Mouse (Mus musculus): ENCODE results near the gene Pilra. TPM values are rescaled to one million over a fixed set of nuclear protein-coding genes. Genes with fewer than 3 reads are reported as not detected.

Gene Pilra
- total and polyA plus RNA-seq, 3 experiments: 0.89 to 1.5 TPM; not detected in 1

GRCm38 (mm10) chr5:137830238-137830637 lies 5.8 kb downstream of the Pilra start:
- H3K4me1 ChIP-seq (ENCODE audit: control insufficient read depth in 1 of 2, insufficient read depth in 2 of 2, low read length in 2 of 2): no peaks in the 10 kb centered on the region
- DNase-seq (ENCODE audit: low read depth, low spot score): no peak
- no peak overlapping the region for H3K27ac ChIP-seq (ENCODE audit: control insufficient read depth, low read depth, low read length)
- no peaks in the 10 kb centered on the region; a peak in 2 of 4 replicates for H3K36me3 ChIP-seq (ENCODE audit: control insufficient read depth in 1 of 2, insufficient read depth in 2 of 2, low read length in 2 of 2)
- no peaks in the 10 kb centered on the region for H3K9me3 ChIP-seq (replicated peaks; ENCODE audit: insufficient read depth, low read length)
- no peaks in the 10 kb centered on the region for H3K27me3 ChIP-seq (ENCODE audit: control insufficient read depth in 1 of 2, insufficient read depth in 2 of 2, low read length in 2 of 2)
- H3K79me2 ChIP-seq (ENCODE audit: control insufficient read depth, insufficient read depth, low read length, poor library complexity): no peaks in the 10 kb centered on the region
- TF ChIP-seq ZMIZ1 (IDR thresholded peaks at IDR 0.05; ENCODE audit: low read depth, low read length) (no peak), USF1 (IDR thresholded peaks at IDR 0.05; ENCODE audit: low read depth, low read length) (no peak), GATA1 (IDR thresholded peaks at IDR 0.05; ENCODE audit: low read depth, low read length) (no peak), EP300 (IDR thresholded peaks at IDR 0.05; ENCODE audit: low read depth in 1 of 2, low read length in 2 of 2) (no peak), NELFE (IDR thresholded peaks at IDR 0.05; ENCODE audit: low read depth, low read length) (no peak), JUND (IDR thresholded peaks at IDR 0.05; ENCODE audit: low read depth, low read length) (no peak), MXI1 (IDR thresholded peaks at IDR 0.05; ENCODE audit: low read depth, low read length) (no peak), HCFC1 (IDR thresholded peaks at IDR 0.05; ENCODE audit: low read depth, low read length) (no peak), SIN3A (IDR thresholded peaks at IDR 0.05; ENCODE audit: low read length) (no peak), USF2 (IDR thresholded peaks at IDR 0.05; ENCODE audit: borderline replicate concordance in 1 of 2, insufficient read depth in 1 of 2, low read depth in 1 of 2, low read length in 2 of 2) (no peak)
- no peak overlapping the region for H3K9ac ChIP-seq (ENCODE audit: control insufficient read depth, low read depth, low read length, poor library complexity, severe bottlenecking)
- H3K4me3 ChIP-seq (ENCODE audit: control insufficient read depth in 1 of 2, insufficient read depth in 1 of 2, low read depth in 2 of 2, low read length in 2 of 2): no peak overlapping the region

- Histone ChIP-seq H3K27me3 (ENCODE audit: control insufficient read depth in 1 of 2, insufficient read depth in 2 of 2, low read length in 2 of 2) (no peaks in the 10 kb centered on the region), H3K79me2 (ENCODE audit: control insufficient read depth, insufficient read depth, low read length, poor library complexity) (no peaks in the 10 kb centered on the region), H3K27ac (ENCODE audit: control insufficient read depth, low read depth, low read length) (no peak overlapping the region), H3K36me3 (ENCODE audit: control insufficient read depth in 1 of 2, insufficient read depth in 2 of 2, low read length in 2 of 2) (no peaks in the 10 kb centered on the region; a peak in 2 of 4 replicates), H3K9me3 (replicated peaks; ENCODE audit: insufficient read depth, low read length) (no peaks in the 10 kb centered on the region), H3K4me1 (ENCODE audit: control insufficient read depth in 1 of 2, insufficient read depth in 2 of 2, low read length in 2 of 2) (no peaks in the 10 kb centered on the region), H3K4me3 (ENCODE audit: control insufficient read depth in 1 of 2, insufficient read depth in 1 of 2, low read depth in 2 of 2, low read length in 2 of 2) (no peak overlapping the region), H3K9ac (ENCODE audit: control insufficient read depth, low read depth, low read length, poor library complexity, severe bottlenecking) (no peak overlapping the region)
- DNase-seq (ENCODE audit: low read depth, low spot score): no peak
- TF ChIP-seq NRF1 (IDR thresholded peaks at IDR 0.05; ENCODE audit: insufficient read depth, low read depth, low read length, poor library complexity, severe bottlenecking) (no peak), ZC3H11A (IDR thresholded peaks at IDR 0.05; ENCODE audit: low read depth, low read length) (no peak), POLR2AphosphoS2 (IDR thresholded peaks at IDR 0.05; ENCODE audit: low read length) (no peak), ZKSCAN1 (IDR thresholded peaks at IDR 0.05; ENCODE audit: low read depth, low read length) (no peak), MYB (IDR thresholded peaks at IDR 0.05; ENCODE audit: low read depth, low read length) (no peak), ZMIZ1 (IDR thresholded peaks at IDR 0.05; ENCODE audit: low read depth, low read length) (no peak), ELF1 (IDR thresholded peaks at IDR 0.05; ENCODE audit: low read depth, low read length) (no peak), EP300 (IDR thresholded peaks at IDR 0.05; ENCODE audit: low read depth in 1 of 2, low read length in 2 of 2) (no peak)
Observed at GRCm38 (mm10) chr5:137828694-137829093, 7.4 kb downstream of the Pilra start.

Measured in MEL (cell line).